ENCODE assay signal across 25 mouse cellular contexts in genomic region chr2:119389992-119390391, GRCm38 (mm10). TPM values are rescaled to one million over a fixed set of nuclear protein-coding genes. Genes with fewer than 3 reads are reported as not detected.
"Had no signal": no experiment of that assay in that cellular context is flagged by ENCODE, and none has a peak within 500 bp of the region (broad histone marks: within the 10 kb centered on the region; RNA-seq: fewer than 3 reads in every experiment).

No protein-coding gene starts in this region.

- H3K27ac ChIP-seq: heart, embryonic 10.5 days; hindbrain, embryonic 10.5 days; hindbrain, embryonic 12.5 days; hindbrain, embryonic 14.5 days; intestine, embryonic 15.5 days; layer of hippocampus, adult 2 months; left cerebral cortex, adult 2 months; limb, embryonic 10.5 days; limb, embryonic 12.5 days had no signal

- H3K9ac ChIP-seq: heart, embryonic 12.5 days; hindbrain, embryonic 12.5 days; hindbrain, embryonic 14.5 days; intestine, embryonic 15.5 days; limb, embryonic 12.5 days had no signal

- H3K4me2 ChIP-seq: heart, embryonic 12.5 days; hindbrain, embryonic 12.5 days; hindbrain, embryonic 14.5 days; intestine, embryonic 15.5 days; limb, embryonic 12.5 days; liver, embryonic 11.5 days had no signal

- H3K27me3 ChIP-seq: heart, embryonic 12.5 days; hindbrain, embryonic 12.5 days; intestine, embryonic 15.5 days; limb, embryonic 12.5 days had no signal

- ATAC-seq: forebrain, embryonic 16.5 days; hindbrain, embryonic 16.5 days; inflammation-experienced regulatory T-cells, adult 6 months; intestine, embryonic 15.5 days; intestine, postnatal 0 days had no signal

- H3K4me3 ChIP-seq: heart, embryonic 10.5 days; heart, embryonic 12.5 days; hindbrain, embryonic 10.5 days; hindbrain, embryonic 12.5 days; intestine, embryonic 15.5 days; layer of hippocampus, adult 2 months; left cerebral cortex, adult 2 months; limb, embryonic 10.5 days; limb, embryonic 12.5 days had no signal

- H3K4me1 ChIP-seq: heart, embryonic 10.5 days; heart, embryonic 12.5 days; hindbrain, embryonic 10.5 days; hindbrain, embryonic 12.5 days; intestine, embryonic 15.5 days; limb, embryonic 10.5 days; limb, embryonic 12.5 days had no signal

- H3K9me3 ChIP-seq: heart, embryonic 10.5 days; heart, embryonic 12.5 days; hindbrain, embryonic 10.5 days; hindbrain, embryonic 12.5 days; intestine, embryonic 15.5 days; limb, embryonic 10.5 days had no signal

- DNase-seq: gastrocnemius, postnatal 25 days; heart, postnatal 10 days; heart, postnatal 4 days; kidney, adult 18-20 months; kidney, adult 9 months; kidney, postnatal 10 days; kidney, postnatal 25 days; kidney, postnatal 4 days; liver had no signal

RNA-seq across cellular contexts. Expression of gene Chac1, which starts 39.0 kb away (rescaled TPM):
- total RNA-seq: granulocyte monocyte progenitor cell, adult 5-6 weeks had no signal
- polyA plus RNA-seq: inflammation-experienced regulatory T-cells, adult 6 months had no signal
